Mouse (Mus musculus): ENCODE measurements at regions not wholly inside any gene's neighbourhood (a gene's known extent, or its start where the extent isn't known, plus 50 kb on each side); places are given as distances from the start of the nearest gene placed in this dataset.

DNA sequence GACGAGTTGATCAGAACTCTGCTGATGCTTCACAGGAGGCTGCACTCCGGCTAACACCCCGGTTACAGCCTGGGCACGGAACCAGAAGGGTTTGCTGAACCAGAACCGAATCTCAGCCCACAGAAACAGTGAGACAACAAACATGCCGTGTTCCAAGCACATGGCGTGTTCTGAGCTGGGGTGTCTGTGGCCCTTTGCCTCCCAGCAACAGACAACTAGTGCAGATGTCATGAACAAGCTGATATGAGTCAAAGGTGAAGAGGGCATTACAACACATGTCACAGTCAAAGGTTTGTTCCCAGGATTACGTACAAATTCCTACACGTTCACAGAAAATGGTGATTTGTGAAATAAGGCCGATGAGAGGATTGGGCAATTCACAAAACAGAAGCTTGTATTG, 61.8 kb upstream of the Plcb1 start:
- TF ChIP-seq POLR2A (IDR thresholded peaks at IDR 0.05; ENCODE audit: control insufficient read depth in 1 of 2, insufficient read depth in 1 of 2, low read depth in 1 of 2, low read length in 2 of 2, poor library complexity in 1 of 2) (no peak), MXI1 (IDR thresholded peaks at IDR 0.05; ENCODE audit: low read depth, low read length) (no peak)
